Mouse (Mus musculus) hindlimb bud, embryonic 11.5 days (tissue): ENCODE results near the gene Polr2b.

Experiments
- DNase-seq: peaks from one replicate; pipeline ENCODE4 v3.0.0-alpha.2; 2012; ENCODE audit warnings: low read depth, low spot score; ENCODE audit errors: extremely low spot score

Gene Polr2b

DNA sequence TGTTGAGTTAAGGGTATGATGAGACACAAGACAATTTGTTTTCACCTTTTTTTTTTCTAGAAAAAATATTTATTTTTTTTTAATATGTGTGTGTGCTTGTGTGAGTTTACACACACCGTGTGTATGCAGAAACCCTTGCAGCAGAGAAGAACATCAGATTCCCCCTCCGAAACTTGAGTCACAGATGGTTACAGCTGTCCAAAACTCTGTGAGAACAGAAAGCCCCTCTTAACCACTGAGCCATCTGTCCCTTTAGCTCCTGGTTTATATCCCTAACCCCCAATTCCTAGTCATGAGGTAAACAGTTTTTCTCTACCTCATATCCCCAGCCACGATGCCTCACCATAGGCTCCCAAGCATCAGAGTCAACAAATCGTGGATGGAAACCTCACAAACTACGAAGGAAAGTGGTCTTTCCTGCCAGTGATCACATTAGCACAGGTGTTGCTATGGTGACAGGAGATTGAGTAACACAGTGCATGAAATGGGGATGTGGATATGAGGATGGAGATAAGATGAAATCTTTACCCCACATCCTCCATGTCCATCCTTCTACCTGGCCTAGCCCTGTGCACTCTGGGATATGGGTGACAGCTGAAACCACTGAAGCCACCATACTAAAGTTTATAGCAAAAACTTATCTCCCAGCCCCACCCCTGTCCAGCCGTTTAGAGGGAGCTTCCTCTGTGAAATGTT, 76.1 kb downstream of the Polr2b start:
- no peak for DNase-seq

DNA sequence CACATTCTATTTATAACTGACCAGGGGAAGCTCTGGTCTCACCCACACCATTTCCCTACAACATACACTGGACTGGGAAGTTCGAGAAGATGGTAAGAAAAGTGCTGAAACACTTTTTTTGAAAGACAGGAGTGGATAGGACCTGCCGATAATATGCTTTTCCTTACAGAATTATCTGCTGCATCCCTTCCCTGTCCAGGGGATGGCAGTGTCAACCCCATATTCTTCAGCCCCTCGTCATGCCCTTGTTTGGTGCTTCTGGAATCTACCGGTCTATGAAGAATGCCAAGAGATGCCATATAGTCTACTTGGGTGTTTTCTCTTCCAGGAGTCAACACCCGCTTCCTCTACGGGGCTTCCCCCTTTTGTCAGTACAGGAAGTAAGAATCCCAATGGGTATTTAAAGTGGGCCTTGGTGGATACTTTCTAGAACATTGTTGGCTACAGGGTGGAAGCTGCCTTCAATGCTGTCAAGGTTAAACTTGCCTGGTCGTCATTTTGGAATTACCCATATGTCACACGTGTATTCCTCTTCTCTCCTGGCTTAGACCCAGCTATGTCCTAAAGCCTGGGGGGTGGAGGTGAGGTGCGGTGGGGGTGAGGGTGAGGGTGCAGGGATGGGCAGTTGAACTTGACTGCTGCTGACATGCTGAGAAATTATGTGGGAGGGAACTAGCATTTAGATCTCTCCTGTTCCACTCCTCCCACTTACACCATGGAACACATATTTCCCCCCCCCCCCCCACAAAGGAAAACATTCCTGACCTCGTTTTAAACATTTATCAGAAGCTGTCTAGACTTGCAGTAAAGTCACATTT, 76.9 kb downstream of the Polr2b start:
- no peak for DNase-seq

DNA sequence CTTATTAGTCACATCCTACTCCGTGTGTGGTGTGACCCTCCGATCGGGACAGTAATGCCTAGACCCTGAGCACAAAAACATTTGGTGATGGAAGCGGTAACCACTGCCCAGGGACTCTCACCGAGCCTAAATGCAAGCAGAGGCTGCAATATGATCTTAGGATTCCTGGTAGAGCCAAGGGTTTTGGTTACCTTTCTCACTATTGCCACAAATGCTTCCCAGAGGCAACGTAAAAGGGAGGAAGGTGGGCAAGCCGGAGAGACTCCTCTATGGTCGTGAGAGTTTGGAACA, 77.4 kb downstream of the Polr2b start:
- no peak for DNase-seq

DNA sequence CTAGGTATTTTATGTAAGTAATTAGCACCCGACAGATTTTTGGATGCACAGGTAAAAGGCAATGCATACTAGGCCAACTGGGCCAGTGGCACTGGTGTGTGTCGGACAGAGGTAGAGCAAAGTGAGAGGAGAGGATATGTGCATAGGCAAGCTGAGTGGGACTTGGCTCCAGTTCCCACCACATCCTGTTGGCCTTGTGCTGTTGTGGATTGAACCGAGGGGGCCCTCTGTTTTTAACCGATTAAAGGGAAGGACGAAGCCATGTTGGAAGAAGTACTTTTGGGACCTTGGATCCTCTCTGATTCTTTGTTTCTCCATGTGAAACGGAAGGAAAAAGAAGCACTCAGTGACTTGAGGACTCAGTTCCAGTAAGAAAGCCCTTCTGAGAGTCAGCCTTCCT, 78.4 kb downstream of the Polr2b start:
- DNase-seq = no peak

DNA sequence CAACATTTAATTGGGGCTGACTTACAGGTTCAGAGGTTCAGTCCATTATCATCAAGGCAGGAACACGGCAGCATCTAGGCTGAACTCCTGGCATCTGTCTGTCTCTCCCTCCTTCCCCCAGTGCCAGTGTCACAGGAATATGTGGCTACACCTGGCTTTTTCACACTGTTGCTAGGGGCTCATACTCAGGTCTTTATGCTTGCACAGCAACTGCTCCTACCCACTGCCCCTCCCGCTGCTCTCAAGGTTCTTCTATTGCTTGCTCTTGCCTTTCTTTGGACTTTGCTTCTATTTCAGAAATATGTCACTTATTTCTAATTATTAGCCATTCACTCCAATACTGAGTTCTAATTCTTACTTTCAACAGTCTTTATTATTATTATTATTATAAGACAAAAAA, 80.3 kb downstream of the Polr2b start:
- no peak for DNase-seq

DNA sequence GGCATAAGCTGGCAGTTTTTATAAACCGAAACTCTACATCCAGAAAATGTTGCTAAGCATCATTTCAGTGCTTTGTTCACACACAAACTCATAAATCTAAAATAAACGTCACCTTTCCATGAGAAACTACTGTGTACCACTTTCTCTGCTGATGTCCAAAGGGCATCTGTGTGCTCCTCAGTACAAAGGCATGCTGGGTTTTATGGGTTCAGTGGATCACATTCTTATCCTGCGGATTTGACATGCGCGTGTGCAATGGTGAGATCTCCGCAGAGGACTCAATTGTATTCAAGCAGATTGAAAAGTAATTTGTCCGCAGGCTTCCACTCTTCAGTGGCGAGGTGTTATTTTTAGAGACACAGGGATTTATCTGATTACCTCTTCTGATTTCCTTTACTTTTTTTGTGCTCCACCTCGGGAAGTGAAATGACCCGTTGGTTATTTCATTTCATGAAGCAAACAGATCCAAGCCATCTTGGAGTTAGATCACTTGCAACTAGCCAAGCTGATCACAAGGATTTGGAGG, 83.2 kb downstream of the Polr2b start:
- no peak for DNase-seq

DNA sequence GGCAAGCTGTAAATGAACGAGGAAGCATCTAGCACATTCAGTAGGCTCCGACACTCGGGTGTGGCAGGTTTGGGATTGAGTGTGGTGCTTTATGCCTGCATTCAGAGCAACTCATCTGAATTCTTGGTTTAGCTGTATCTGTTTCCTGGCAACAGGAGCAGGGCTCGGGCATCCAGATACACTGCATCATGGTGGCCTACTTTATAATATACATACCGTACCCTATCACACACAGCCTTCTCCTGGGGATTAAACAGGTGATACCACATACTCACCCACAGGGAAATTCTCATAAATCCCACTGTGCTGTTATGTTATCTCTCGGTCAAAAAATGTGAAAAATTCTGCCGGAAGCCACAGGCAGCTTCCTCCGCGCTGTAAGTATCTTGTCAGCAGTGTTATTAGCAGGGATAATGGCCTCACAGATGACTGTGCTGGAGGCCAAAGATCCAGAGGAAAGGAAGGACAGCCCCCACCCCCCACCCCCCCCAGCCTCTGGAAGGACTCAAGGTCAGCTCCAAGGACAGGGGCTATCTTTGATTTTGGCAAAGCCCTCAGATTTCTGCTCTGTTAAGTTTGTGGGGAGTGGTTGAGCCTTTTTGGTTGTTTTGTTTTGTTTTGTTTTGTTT, 84.2 kb downstream of the Polr2b start:
- no peak for DNase-seq

DNA sequence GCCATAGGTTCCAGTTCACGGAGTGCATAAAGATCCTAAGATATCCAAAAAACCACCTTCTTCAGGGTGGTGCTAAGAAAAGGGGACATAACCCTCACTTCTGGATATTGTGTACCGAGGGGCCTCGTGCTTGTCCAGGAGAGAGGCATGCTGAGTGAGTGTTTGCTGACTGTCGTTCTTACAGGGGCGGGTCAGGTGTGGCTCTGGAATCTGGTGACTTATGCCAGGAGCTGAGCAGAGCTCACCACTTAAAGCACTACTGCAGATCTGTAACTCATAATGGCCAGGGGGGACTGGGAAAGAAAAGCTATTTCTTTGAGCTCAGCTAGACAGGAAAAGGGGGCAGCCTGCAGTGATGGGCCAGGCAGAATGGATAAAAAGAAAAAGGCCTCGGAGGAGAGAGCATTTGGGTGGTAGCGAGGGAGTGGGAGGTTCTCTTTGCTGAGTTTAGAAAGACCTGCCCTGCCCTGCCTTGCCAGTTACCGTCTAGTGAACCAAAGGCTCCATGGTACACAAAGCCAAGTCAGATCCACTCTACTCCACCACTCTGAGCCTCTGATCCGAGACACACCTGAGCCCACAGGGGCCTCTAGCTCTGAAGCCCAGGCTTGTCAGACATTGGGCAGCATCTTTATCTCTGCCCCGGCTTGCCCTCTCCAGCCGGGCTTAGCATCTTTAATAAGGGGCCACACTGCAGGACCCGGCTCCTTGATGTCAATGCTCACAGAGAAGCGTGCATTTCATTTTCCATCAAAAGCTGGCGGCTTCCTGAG, 88.5 kb downstream of the Polr2b start:
- no peak for DNase-seq
